Mouse (Mus musculus) heart, adult 2 months (tissue): ENCODE measurements around the gene Ppp1r36.
A peak's percentile ranks its signal among the peaks of the same experiment; 100 is the strongest.

ENCODE experiments used
- CTCF ChIP-seq: fragments of 200-600 bp; IDR thresholded peaks from 2 replicates; pipeline ENCODE4 v1.8.1; 2022; ENCODE audit warnings: antibody characterized with exemption, mild to moderate bottlenecking, moderate library complexity
- EP300 ChIP-seq: fragments of 200-500 bp; IDR thresholded peaks from 2 replicates; pipeline ENCODE4 v1.6.1; 2011; ENCODE audit warnings: low read depth, low read length, control low read depth; ENCODE audit not compliant: insufficient read depth
- POLR2A ChIP-seq: fragments of 200-500 bp; IDR thresholded peaks from 2 replicates; pipeline ENCODE4 v1.6.1; 2011; ENCODE audit warnings: mild to moderate bottlenecking, low read depth, low read length, control low read depth; ENCODE audit not compliant: insufficient read depth

GRCm38 (mm10) chr12:76401674-76402073, 15.7 kb upstream of the Ppp1r36 start:
- TF ChIP-seq CTCF (peak; percentile 42), POLR2A (no peak), EP300 (no peak)
